Mouse (Mus musculus) midbrain, embryonic 12.5 days (tissue): ENCODE measurements around the gene Grk2. TPM values are rescaled to one million over a fixed set of nuclear protein-coding genes. Genes with fewer than 3 reads are reported as not detected.
A peak's percentile ranks its signal among the peaks of the same experiment; 100 is the strongest.

ENCODE experiments used
- ATAC-seq: fragments of 200-750 bp; cut with Nextera tagmentation; 2 replicates; pipeline ENCODE4 v1.8.0; 2017; ENCODE audit warnings: low read depth, moderate TSS enrichment, moderate library complexity; ENCODE audit not compliant: low FRiP score
- H3K27ac ChIP-seq: fragments of 300-500 bp; sonication (generic); replicated peaks from 2 replicates; pipeline ENCODE4 v1.5.1; 2016; ENCODE audit warnings: mild to moderate bottlenecking
- H3K27me3 ChIP-seq: fragments of 300-500 bp; sonication (generic); 2 replicates; pipeline ENCODE4 v1.6.1; 2016; ENCODE audit warnings: mild to moderate bottlenecking
- H3K36me3 ChIP-seq: fragments of 300-500 bp; sonication (generic); 2 replicates; pipeline ENCODE4 v1.6.1; 2016
- H3K4me1 ChIP-seq: fragments of 300-500 bp; sonication (generic); 2 replicates; pipeline ENCODE4 v1.6.1; 2016
- H3K4me2 ChIP-seq: fragments of 300-500 bp; sonication (generic); replicated peaks from 2 replicates; pipeline ENCODE4 v1.6.1; 2016; ENCODE audit warnings: mild to moderate bottlenecking, moderate library complexity
- H3K4me3 ChIP-seq: fragments of 300-500 bp; sonication (generic); 2 replicates; pipeline ENCODE4 v1.5.1; 2016; ENCODE audit warnings: mild to moderate bottlenecking
- H3K9ac ChIP-seq: fragments of 300-500 bp; sonication (generic); replicated peaks from 2 replicates; pipeline ENCODE4 v1.6.1; 2016; ENCODE audit warnings: mild to moderate bottlenecking, moderate library complexity
- H3K9me3 ChIP-seq: fragments of 300-500 bp; sonication (generic); 2 replicates; pipeline ENCODE4 v1.6.1; 2016; ENCODE audit warnings: mild to moderate bottlenecking
- WGBS: fragments of 180-500 bp; shearing (Covaris S2); methylation state at CpG from one replicate; pipeline ENCODE4 v1.1.7; 2016; 5-methylcytosine and 5-hydroxymethylcytosine counted together
- polyA plus RNA-seq: library from polyadenylated mRNA; unstranded; fragments of >200 nt; fragmentation: Nextera tagmentation; extraction: Ambion mirVana; gene quantifications from 2 replicates; pipeline ENCODE4 v1.2.1, GENCODE M21; 2016

Grk2 gene
- polyA plus RNA-seq: 18.4 and 19.3 TPM in 2 replicates

- 7% methylated on average over 4 of the region's 46 CpGs for WGBS
- Histone ChIP-seq H3K4me3 (peak within 1 kb of the TSS; percentile 95), H3K27ac (peak within 1 kb of the TSS; percentile 73), H3K9me3 (no peaks in the 10 kb centered on the region), H3K4me1 (peaks cover 46% of the 10 kb centered on the region), H3K36me3 (no peaks in the 10 kb centered on the region), H3K4me2 (peak within 1 kb of the TSS; percentile 78), H3K9ac (peak within 1 kb of the TSS; percentile 95), H3K27me3 (no peaks in the 10 kb centered on the region)
- ATAC-seq: peak; percentile 84
These were observed at the start of gene Grk2 for GRCm38 (mm10) chr19:4306190-4306577. Gene Grk2, minus strand, starts transcription at chr19:4306222.

DNA sequence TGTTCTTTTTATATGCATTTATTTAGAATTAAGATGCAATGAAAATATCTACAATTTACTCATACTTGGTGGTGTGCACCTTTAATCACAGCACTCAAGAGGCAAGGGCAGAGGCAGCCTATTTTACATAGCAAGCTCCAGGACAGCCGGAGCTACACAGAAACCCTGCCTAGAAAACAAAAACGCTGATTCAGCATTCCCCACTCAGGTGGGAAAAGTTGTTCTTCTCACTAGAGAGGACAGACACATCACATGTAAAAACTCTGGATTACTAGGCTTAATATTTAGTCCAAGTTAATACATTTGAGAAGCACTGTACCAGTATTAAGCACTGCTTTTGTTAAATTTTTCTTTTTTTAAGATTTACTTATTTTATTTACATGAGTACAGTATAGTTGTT is 43.4 kb upstream of the Grk2 start:
- H3K36me3 ChIP-seq: peaks cover 70% of the 10 kb centered on the region
- no peak overlapping the region for H3K4me2 ChIP-seq
- 90% methylated on average over 2 of the region's 2 CpGs for WGBS
- no peaks in the 10 kb centered on the region for H3K9me3 ChIP-seq
- no peak overlapping the region for H3K9ac ChIP-seq
- ATAC-seq: no peak
- H3K4me1 ChIP-seq: no peaks in the 10 kb centered on the region
- H3K27me3 ChIP-seq: no peaks in the 10 kb centered on the region
- no peak overlapping the region for H3K27ac ChIP-seq
- H3K4me3 ChIP-seq: no peak overlapping the region

DNA sequence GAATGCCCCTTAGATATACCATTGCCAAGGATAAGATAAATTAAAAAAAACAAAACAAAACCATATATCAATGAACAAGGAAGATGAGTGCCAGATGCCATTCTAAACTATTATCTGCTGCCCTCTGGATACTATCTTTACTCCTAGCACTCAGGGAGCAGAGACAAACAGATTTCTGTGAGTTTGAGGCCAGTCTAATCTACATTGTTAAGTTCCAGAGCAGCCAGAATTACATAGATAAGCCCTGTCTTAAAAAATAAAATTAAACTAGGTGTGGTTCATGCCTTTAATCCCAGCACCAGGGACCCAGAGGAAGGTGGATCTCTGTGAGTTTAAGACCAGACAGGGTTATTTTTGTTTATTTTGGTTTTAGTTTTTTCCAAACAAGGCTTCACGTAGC is 40.5 kb upstream of the Grk2 start:
- H3K4me1 ChIP-seq: no peaks in the 10 kb centered on the region
- WGBS: 90% methylated on average over 1 of the region's 1 CpGs
- H3K27me3 ChIP-seq: no peaks in the 10 kb centered on the region
- H3K36me3 ChIP-seq: peaks cover 81% of the 10 kb centered on the region
- no peak overlapping the region for H3K9ac ChIP-seq
- H3K4me2 ChIP-seq: no peak overlapping the region
- no peak for ATAC-seq
- H3K9me3 ChIP-seq: no peaks in the 10 kb centered on the region
- H3K4me3 ChIP-seq: no peak overlapping the region
- no peak overlapping the region for H3K27ac ChIP-seq

DNA sequence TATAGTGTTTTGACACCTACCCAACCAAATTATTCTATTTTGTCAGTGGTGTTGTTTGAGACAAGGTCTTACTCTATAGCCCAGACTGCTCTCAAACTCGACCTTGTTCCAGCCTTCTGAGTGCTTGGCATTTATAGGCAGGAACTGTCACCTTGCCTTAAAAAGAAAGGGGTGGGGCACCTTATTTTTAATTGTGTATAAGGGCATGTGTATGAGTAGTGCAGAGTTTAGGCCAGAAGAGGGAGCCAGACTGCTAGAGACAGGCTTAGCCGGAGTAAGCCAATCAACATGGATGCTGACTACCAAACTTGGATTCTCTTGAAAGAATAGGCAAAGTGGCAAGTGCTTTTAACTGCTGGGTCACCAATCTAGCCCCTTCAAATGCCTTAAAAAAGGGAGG is 32.1 kb upstream of the Grk2 start:
- H3K4me3 ChIP-seq: no peak overlapping the region
- no peak overlapping the region for H3K9ac ChIP-seq
- H3K9me3 ChIP-seq: no peaks in the 10 kb centered on the region
- no peaks in the 10 kb centered on the region for H3K27me3 ChIP-seq
- ATAC-seq: no peak
- 33% methylated on average over 2 of the region's 2 CpGs for WGBS
- no peak overlapping the region for H3K4me2 ChIP-seq
- H3K27ac ChIP-seq: no peak overlapping the region
- peaks cover 11% of the 10 kb centered on the region for H3K4me1 ChIP-seq
- H3K36me3 ChIP-seq: peaks cover 41% of the 10 kb centered on the region

DNA sequence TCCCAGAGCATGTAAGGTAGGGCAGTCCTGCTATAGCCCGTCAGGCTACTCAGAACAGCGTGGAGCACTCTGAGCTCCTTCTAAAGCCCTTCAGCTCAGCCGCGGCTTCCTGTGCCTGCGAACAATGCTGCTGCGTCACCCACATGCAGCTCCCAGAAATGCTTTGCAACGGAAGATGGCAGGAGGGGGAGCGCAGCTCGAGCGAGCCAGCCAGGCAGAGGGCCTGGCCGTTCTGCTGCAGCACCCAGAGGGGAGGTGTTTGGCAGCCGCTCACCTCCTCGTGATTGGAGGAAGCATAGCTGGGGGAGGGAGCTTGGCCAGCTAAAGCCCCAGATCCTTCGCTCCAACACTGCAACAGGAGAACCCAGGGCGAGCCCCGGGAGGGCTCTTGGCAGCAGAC is 27.8 kb upstream of the Grk2 start:
- peaks cover 26% of the 10 kb centered on the region for H3K36me3 ChIP-seq
- WGBS: under 1% methylated on average over 16 of the region's 16 CpGs
- no peaks in the 10 kb centered on the region for H3K27me3 ChIP-seq
- H3K4me1 ChIP-seq: peaks cover 30% of the 10 kb centered on the region
- peak overlapping the region; percentile 87 for H3K4me2 ChIP-seq
- peak overlapping the region; percentile 63 for H3K4me3 ChIP-seq
- peak; percentile 98 for ATAC-seq
- peak overlapping the region; percentile 92 for H3K27ac ChIP-seq
- no peaks in the 10 kb centered on the region for H3K9me3 ChIP-seq
- peak overlapping the region; percentile 82 for H3K9ac ChIP-seq

DNA sequence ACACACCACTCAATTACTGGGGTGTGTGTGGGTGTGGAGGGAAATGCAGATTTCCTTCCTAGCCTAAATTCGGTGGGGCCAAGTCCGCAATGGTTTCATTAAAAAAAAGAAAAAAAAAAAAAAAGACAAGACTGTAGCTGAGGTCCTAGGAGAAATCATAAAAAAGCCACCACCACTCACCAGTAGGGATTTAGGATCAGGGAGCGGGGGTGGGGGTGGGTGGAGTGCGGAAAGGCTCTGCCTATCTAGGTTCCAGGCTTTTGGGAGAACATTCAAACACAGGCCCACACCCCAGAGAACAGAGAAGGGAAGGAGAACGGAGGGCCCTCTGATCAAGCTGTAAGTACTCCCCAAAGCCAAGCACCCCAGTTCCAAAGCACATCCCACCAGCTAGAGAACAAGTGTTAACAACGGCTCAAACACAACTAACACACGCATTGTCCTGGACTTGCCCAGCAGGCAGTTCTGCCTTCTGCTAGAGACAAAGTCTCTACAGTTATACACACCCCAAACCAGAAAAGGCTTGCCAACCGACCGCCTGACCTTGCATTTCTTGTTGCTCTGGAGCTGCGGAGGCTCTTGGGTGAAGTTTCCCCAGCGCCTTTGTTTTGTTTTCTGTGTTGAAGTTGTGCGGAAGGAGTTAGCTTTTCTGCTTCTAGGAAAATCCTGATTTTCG is 27.2 kb upstream of the Grk2 start:
- WGBS: 2% methylated on average over 13 of the region's 13 CpGs
- Histone ChIP-seq H3K27me3 (no peaks in the 10 kb centered on the region), H3K4me2 (peak overlapping the region; percentile 87), H3K9me3 (no peaks in the 10 kb centered on the region), H3K9ac (peak overlapping the region; percentile 82), H3K4me1 (peaks cover 30% of the 10 kb centered on the region), H3K4me3 (peak overlapping the region; percentile 63), H3K27ac (peak overlapping the region; percentile 92), H3K36me3 (peaks cover 29% of the 10 kb centered on the region)
- peak; percentile 47 for ATAC-seq

- Histone ChIP-seq H3K9ac (peak overlapping the region; percentile 82), H3K4me3 (peak overlapping the region; percentile 63), H3K9me3 (no peaks in the 10 kb centered on the region), H3K4me1 (peaks cover 30% of the 10 kb centered on the region), H3K36me3 (peaks cover 35% of the 10 kb centered on the region), H3K4me2 (peak overlapping the region; percentile 87), H3K27me3 (no peaks in the 10 kb centered on the region), H3K27ac (peak overlapping the region; percentile 92)
- ATAC-seq: no peak
- WGBS: 1% methylated on average over 4 of the region's 4 CpGs
These were observed 26.6 kb upstream of the Grk2 start for GRCm38 (mm10) chr19:4332653-4333052.

DNA sequence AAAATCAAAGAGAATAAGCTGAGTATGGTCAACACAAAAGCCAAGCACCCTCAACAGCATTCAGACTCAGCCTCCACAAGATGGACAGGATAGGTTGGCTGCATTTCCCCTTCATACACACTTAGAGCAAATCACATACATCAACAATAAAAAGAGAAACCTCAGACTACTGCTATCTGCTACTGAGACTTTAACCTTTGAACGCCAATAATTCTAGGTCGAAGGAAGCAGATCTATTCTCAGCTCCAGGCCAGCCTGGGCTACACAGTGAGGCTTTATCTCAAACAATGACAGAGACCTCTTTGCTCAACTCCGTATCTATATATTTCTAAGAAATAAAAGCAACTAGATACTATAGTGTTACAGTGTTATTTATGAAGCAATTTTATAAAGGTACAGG is 25.3 kb upstream of the Grk2 start:
- peaks cover 49% of the 10 kb centered on the region for H3K36me3 ChIP-seq
- 93% methylated on average over 3 of the region's 3 CpGs for WGBS

DNA sequence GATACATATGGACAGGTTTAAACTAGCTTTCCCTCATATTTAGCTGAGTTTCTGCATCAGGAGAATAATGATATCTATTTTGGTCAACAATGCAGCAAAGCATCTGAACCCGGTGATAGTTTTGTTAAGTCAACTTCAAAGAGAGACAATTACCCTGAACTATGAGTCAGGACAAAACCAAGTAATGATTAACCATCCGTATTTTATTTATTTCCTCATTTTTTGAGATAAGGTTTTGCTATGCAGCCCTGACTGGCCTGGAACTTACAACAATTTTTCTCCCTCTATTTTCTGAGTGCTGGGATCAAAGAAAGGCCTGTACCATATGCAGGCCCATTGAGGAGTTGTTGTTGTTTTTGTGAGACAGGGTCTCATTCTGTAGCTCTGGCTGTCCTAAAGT is 24.6 kb upstream of the Grk2 start:
- Histone ChIP-seq H3K9me3 (no peaks in the 10 kb centered on the region), H3K27me3 (no peaks in the 10 kb centered on the region), H3K9ac (no peak overlapping the region), H3K4me3 (no peak overlapping the region), H3K4me2 (no peak overlapping the region), H3K36me3 (peaks cover 55% of the 10 kb centered on the region), H3K27ac (no peak overlapping the region), H3K4me1 (peaks cover 30% of the 10 kb centered on the region)
- ATAC-seq: no peak
- 92% methylated on average over 2 of the region's 2 CpGs for WGBS

More for the DNA sequence above, 25.3 kb upstream of the Grk2 start:
- H3K27ac ChIP-seq: no peak overlapping the region
- no peak overlapping the region for H3K4me3 ChIP-seq
- no peaks in the 10 kb centered on the region for H3K27me3 ChIP-seq
- H3K9me3 ChIP-seq: no peaks in the 10 kb centered on the region
- peaks cover 30% of the 10 kb centered on the region for H3K4me1 ChIP-seq
- no peak overlapping the region for H3K4me2 ChIP-seq
- no peak for ATAC-seq
- H3K9ac ChIP-seq: no peak overlapping the region

GRCm38 (mm10) chr19:4328737-4329304 is 22.8 kb upstream of the Grk2 start:
- H3K4me2 ChIP-seq: no peak overlapping the region
- H3K4me1 ChIP-seq: peaks cover 19% of the 10 kb centered on the region

DNA sequence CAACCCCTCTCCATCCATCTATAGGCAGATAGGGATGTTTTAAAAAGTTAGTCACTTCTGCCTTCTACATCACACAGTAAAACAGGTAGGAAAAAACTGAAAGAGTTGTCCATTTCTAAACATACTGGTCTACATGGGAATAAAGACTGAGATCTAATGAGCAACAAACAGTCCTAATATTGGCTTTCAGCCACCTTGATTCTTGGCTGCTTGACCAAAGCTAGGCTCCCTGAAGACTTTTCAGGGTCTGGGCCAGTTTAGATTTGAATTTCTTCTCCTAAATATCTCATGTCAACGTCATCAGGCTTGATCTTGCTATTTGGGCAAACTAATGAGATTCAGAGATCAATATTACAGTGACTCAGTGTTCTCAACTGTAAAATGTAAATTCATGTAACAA is 20.9 kb upstream of the Grk2 start:
- ATAC-seq: no peak
- 92% methylated on average over 1 of the region's 1 CpGs for WGBS
- Histone ChIP-seq H3K27ac (no peak overlapping the region), H3K4me2 (no peak overlapping the region), H3K4me3 (no peak overlapping the region), H3K27me3 (no peaks in the 10 kb centered on the region), H3K4me1 (peaks cover 8% of the 10 kb centered on the region), H3K36me3 (peaks cover 89% of the 10 kb centered on the region), H3K9ac (no peak overlapping the region), H3K9me3 (no peaks in the 10 kb centered on the region)

More at GRCm38 (mm10) chr19:4328737-4329304, 22.8 kb upstream of the Grk2 start:
- H3K27me3 ChIP-seq: no peaks in the 10 kb centered on the region
- H3K36me3 ChIP-seq: peaks cover 70% of the 10 kb centered on the region
- H3K9me3 ChIP-seq: no peaks in the 10 kb centered on the region
- no peak overlapping the region for H3K9ac ChIP-seq
- H3K4me3 ChIP-seq: no peak overlapping the region
- 95% methylated on average over 8 of the region's 8 CpGs for WGBS
- H3K27ac ChIP-seq: no peak overlapping the region
- ATAC-seq: no peak

DNA sequence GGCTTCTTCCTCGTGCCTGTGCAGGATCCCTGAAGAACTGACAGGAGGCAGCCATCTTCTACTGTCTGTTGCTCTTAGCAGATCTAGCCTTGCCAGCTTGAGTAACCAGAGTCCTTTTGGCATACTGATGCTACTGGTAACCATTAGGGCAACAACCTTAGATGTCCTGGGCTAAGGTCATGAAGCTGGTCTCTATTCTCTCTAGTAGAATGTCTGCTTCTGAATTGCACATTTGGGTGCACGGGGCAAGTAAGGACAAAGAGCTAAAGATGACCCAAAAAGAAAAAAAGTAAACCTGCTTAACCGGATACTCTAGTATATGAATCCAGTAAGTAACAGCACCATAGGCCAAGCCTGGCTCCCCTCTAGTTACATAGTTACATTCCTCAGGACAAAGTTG is 20.1 kb upstream of the Grk2 start:
- no peak for ATAC-seq
- WGBS: 92% methylated on average over 3 of the region's 3 CpGs

More for the DNA sequence above, 20.1 kb upstream of the Grk2 start:
- Histone ChIP-seq H3K9me3 (no peaks in the 10 kb centered on the region), H3K9ac (no peak overlapping the region), H3K4me2 (no peak overlapping the region), H3K27ac (no peak overlapping the region), H3K4me3 (no peak overlapping the region), H3K27me3 (no peaks in the 10 kb centered on the region), H3K36me3 (peaks cover 93% of the 10 kb centered on the region), H3K4me1 (0 out of 2 replicates have a peak, but pooled peaks cover 1% of the 10 kb centered on the region)
